Mouse (Mus musculus) MEL (cell line): ENCODE measurements around the gene Zdhhc13.

Experiments
- CTCF ChIP-seq, 3 experiments: IDR thresholded peaks in 2 of 3; conservative IDR thresholded peaks in 1 of 3; 2 replicates each; pipeline ENCODE4 v1.5.1; 2011 to 2012; ENCODE audit warnings: low read length in 3 of 3, low read depth in 2 of 3, mild to moderate bottlenecking in 2 of 3, improper control_type of control experiment in 1 of 3, inconsistent platforms in 1 of 3, mixed read lengths in 1 of 3, moderate library complexity in 1 of 3; ENCODE audit not compliant: control insufficient read depth in 1 of 3, insufficient read depth in 1 of 3, poor library complexity in 1 of 3, severe bottlenecking in 1 of 3
- E2F4 ChIP-seq: IDR thresholded peaks from 2 replicates; pipeline ENCODE4 v1.6.1; 2011; ENCODE audit warnings: low read depth, low read length, improper control_type of control experiment, borderline replicate concordance
- EP300 ChIP-seq, 2 experiments: IDR thresholded peaks; 2 replicates each; pipeline ENCODE4 v1.6.1; 2011; ENCODE audit warnings: improper control_type of control experiment in 2 of 2, low read length in 2 of 2, low read depth in 1 of 2, mild to moderate bottlenecking in 1 of 2
- GABPA ChIP-seq: IDR thresholded peaks from 2 replicates; pipeline ENCODE4 v1.6.1; 2012; ENCODE audit warnings: low read depth, mild to moderate bottlenecking, inconsistent platforms, low read length, improper control_type of control experiment, moderate library complexity
- GATA1 ChIP-seq: IDR thresholded peaks from 2 replicates; pipeline ENCODE4 v1.6.1; 2011; ENCODE audit warnings: low read depth, low read length, improper control_type of control experiment
- MAFK ChIP-seq: IDR thresholded peaks from 2 replicates; pipeline ENCODE4 v1.6.1; 2011; ENCODE audit warnings: low read depth, mild to moderate bottlenecking, low read length, improper control_type of control experiment, borderline replicate concordance
- MEF2A ChIP-seq: IDR thresholded peaks from 2 replicates; pipeline ENCODE4 v1.6.1; 2014; ENCODE audit warnings: low read depth, mild to moderate bottlenecking, inconsistent platforms, low read length, improper control_type of control experiment; ENCODE audit not compliant: poor library complexity, insufficient replicate concordance, severe bottlenecking; ENCODE audit errors: extremely low read depth
- POLR2A ChIP-seq, 2 experiments: IDR thresholded peaks; 2 replicates each; pipeline ENCODE4 v1.6.1; 2011 to 2012; ENCODE audit warnings: low read length in 2 of 2, mild to moderate bottlenecking in 2 of 2, control low read depth in 1 of 2, improper control_type of control experiment in 1 of 2, low read depth in 1 of 2, moderate library complexity in 1 of 2; ENCODE audit not compliant: control insufficient read depth in 1 of 2, insufficient read depth in 1 of 2, poor library complexity in 1 of 2
- POLR2AphosphoS2 ChIP-seq: IDR thresholded peaks from 2 replicates; pipeline ENCODE4 v1.6.1; 2011; ENCODE audit warnings: low read length, improper control_type of control experiment
- TBP ChIP-seq: IDR thresholded peaks from 2 replicates; pipeline ENCODE4 v1.8.0; 2011; ENCODE audit warnings: low read depth, low read length, improper control_type of control experiment
- TCF12 ChIP-seq: IDR thresholded peaks from 2 replicates; pipeline ENCODE4 v1.6.1; 2014; ENCODE audit warnings: low read depth, mild to moderate bottlenecking, inconsistent platforms, low read length, improper control_type of control experiment, moderate library complexity
- USF1 ChIP-seq: IDR thresholded peaks from 2 replicates; pipeline ENCODE4 v1.6.1; 2014; ENCODE audit warnings: low read depth, mild to moderate bottlenecking, inconsistent platforms, low read length, improper control_type of control experiment, moderate library complexity
- ZC3H11A ChIP-seq: IDR thresholded peaks from 2 replicates; pipeline ENCODE4 v1.6.1; 2012; ENCODE audit warnings: low read depth, mild to moderate bottlenecking, inconsistent platforms, low read length, improper control_type of control experiment
- ZNF384 ChIP-seq: IDR thresholded peaks from 2 replicates; pipeline ENCODE4 v1.6.1; 2012; ENCODE audit warnings: low read depth, mild to moderate bottlenecking, inconsistent platforms, low read length, improper control_type of control experiment

GRCm38 (mm10) chr7:48870144-48870543 is 81.3 kb downstream of the Zdhhc13 start:
- TF ChIP-seq TBP (no peak), CTCF (IDR thresholded peaks at IDR 0.05 in 2 of 3, conservative IDR thresholded peaks at IDR 0.05 in 1 of 3; ENCODE audit: control insufficient read depth in 1 of 3, insufficient read depth in 1 of 3, low read depth in 2 of 3, low read length in 3 of 3, poor library complexity in 1 of 3, severe bottlenecking in 1 of 3) (no peak), GABPA (no peak), USF1 (no peak), TCF12 (no peak), GATA1 (no peak), MAFK (no peak), POLR2A (IDR thresholded peaks at IDR 0.05; ENCODE audit: control insufficient read depth in 1 of 2, insufficient read depth in 1 of 2, low read depth in 1 of 2, low read length in 2 of 2, poor library complexity in 1 of 2) (no peak), ZNF384 (no peak), POLR2AphosphoS2 (no peak), EP300 (IDR thresholded peaks at IDR 0.05; ENCODE audit: low read depth in 1 of 2, low read length in 2 of 2) (no peak), MEF2A (no peak), ZC3H11A (no peak), E2F4 (no peak)
